Mouse (Mus musculus) T-cell, adult 2 months (primary cell): ENCODE results near the gene Slirp.
A peak's percentile ranks its signal among the peaks of the same experiment; 100 is the strongest.
"Not testable (repeated sequence)": the region's sequence is repeated elsewhere in the genome, so short reads cannot be mapped to it uniquely, and the experiment has no call there.

Experiments used
- DNase-seq: peaks from one replicate; pipeline ENCODE4 v3.0.0; 2022; ENCODE audit warnings: low spot score

The Slirp gene

DNA sequence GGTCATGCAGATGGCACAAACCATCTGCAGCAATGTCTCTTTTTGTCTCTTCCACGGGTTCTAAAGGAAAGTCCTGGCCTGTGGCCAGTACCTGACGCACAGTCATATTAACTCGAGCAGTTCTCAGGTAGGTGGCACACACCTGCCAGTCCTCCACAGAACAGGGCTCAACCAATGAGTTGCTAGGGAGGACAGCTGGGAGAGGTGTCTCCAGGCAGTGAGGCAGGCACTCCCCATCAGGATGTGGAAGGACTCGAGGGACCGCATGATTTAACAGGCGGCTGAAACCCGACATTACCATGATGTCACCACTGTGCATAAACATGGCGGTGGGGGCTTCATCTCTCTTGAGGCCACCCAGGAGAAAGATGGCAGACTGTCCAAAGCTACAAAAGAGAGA lies 14.8 kb upstream of the Slirp start:
- DNase-seq: no peak

DNA sequence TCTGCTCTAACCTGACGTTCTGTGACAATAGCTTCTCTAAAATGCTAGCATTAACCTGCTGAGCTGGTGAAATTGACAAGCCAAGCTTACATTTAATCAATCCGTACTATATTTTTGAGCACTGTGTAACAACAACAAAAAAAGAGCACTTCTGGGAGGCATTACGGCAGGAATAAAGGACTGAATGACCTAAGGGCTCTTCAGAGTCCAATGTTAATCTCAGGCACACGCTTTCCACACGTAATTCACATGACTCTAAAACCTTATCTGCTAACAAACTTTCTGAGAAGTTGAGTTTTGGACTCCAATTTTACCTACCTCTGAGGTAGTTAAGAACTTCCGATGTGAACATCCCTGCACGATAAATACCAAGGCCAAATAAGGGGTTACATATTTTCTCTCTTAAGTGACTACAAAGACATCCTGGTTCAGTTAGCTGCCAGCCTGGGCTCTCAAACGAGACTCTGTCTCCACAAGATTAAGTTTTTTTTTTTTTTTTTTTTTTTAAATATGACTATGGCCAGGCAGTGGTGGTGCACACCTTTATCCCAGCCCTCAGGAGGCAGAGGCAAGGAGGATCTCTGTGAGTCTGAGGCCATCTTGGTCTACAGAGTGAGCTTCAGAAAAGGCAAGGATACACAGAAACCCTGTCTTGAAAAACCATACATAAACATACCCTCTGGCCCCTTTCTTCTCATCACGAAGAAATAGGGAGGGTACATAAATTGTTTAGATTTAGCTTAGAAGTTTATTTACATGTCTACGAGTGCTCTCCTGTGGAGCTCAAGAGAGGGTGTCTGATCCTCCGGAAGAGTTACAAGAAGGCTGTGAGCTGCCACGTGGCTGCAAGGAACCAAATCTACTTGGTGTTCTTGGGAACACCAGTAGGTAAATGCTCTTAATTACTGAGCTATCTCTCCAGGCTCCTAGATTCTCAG lies 1.2 kb upstream of the Slirp start:
- no peak for DNase-seq

- no peak for DNase-seq
Measured at GRCm38 (mm10) chr12:87443115-87443699, 489 bp upstream of the Slirp start.

DNA sequence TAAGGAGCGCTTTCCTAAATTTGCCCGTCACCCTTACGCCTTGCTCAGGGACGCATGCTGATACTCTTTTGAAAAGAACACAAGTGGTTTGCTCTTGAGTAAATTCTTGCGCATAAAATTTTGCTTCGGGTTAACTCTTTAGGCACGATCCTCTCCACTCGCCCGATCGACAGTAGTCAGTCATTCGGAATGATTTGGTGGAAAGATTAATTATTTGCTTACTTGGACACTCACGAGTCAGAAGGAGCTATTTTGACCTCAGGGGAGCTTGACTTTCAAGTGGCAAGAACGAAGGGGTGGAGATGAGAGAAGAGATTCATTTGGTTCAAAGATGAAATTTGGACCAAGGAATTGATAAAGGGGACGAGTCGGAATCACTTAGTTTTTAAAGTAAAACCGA lies 515 bp downstream of the Slirp start:
- DNase-seq: no peak

DNA sequence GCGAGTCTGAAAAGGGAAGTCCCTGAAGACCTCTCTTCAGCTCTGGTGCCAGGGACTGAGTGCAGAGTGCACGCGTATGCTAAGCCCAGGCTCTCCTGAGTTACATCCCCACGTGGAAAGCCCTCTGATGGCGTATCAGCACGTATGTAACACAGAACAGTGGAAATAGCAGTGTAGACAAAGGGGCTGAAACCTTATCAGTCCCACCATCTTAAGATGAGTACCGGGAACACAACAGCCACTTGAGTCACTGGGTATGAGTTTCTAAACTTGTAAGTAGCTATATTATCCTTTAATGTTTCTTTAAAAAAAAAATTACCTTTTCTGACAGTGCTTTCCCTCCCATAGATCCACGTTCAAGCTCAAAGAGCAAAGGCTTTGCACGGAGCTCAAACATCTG lies 5.8 kb downstream of the Slirp start:
- no peak for DNase-seq

DNA sequence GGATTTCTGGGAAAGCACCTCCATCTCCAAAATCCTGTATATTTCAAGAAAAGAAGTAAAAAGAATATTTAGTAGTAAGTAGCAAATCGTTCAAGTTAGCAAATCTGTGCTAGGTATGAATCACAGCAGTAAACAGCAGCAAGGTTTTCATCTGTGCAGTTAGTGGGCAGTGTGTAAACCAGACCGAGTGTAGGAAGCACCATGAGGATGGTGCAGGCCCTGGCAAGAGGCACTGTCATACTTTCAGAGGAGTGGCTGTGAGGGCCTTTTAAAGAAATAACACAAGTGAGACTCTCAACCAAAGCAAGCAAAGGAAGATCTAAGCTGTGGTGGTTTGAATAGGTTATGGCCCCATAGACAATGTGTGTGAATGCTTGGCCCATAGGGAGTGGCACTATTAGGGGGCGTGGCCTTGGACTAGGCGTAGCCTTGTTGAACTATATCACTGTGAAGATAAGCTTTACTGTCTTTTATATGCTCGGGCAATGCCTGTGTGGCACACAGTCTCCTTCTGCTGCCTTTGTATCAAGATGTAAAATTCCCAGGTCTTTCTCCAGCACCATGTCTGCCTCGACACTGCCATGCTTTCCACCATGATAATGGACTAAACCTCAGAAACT lies 21.1 kb downstream of the Slirp start:
- DNase-seq: no peak

GRCm38 (mm10) chr12:87470263-87471136 lies 26.8 kb downstream of the Slirp start:
- no peak for DNase-seq

- DNase-seq: no peak
Measured at GRCm38 (mm10) chr12:87471421-87471963, 27.8 kb downstream of the Slirp start.

- peak; percentile 94 for DNase-seq
Measured at GRCm38 (mm10) chr12:87471964-87472786, 28.5 kb downstream of the Slirp start, which contains the start of gene Snw1. TSS of gene Snw1 (minus strand) at chr12:87472274.

- no peak for DNase-seq
Measured at GRCm38 (mm10) chr12:87474756-87475155, 31.1 kb downstream of the Slirp start.

- DNase-seq: not testable (repeated sequence)
Measured at GRCm38 (mm10) chr12:87482482-87482881, 38.8 kb downstream of the Slirp start.

- DNase-seq: not testable (repeated sequence)
Measured at GRCm38 (mm10) chr12:87488683-87489082, 45.0 kb downstream of the Slirp start.

- not testable (repeated sequence) for DNase-seq
Measured at GRCm38 (mm10) chr12:87494421-87494820, 50.7 kb downstream of the Slirp start, which contains the start of gene Gm5788. TSS of gene Gm5788 (plus strand) at chr12:87494721.
